In genomic region chr2:102011311-102011975, GRCm38 (mm10) we compare ENCODE assay signal across 23 mouse cellular contexts.
DNase-seq lines count a peak whose midpoint lies in the region; ATAC-seq and TF ChIP-seq lines count a peak whose summit lies in the region.
"Had no signal": no experiment of that assay in that cellular context is flagged by ENCODE, and none has a peak within 500 bp of the region (broad histone marks: within the 10 kb centered on the region; RNA-seq: fewer than 3 reads in every experiment).

No protein-coding gene starts in this region.

- no peak overlapping the region for H3K4me2 ChIP-seq in intestine, embryonic 16.5 days (ENCODE audit: low read depth, low read length)
- H3K4me2 ChIP-seq in intestine, embryonic 15.5 days (replicated peaks), result no peak overlapping the region
- no peak overlapping the region for H3K4me2 ChIP-seq in liver, embryonic 13.5 days
- H3K4me2 ChIP-seq: hindbrain, embryonic 14.5 days; limb, embryonic 13.5 days; midbrain, embryonic 11.5 days had no signal

- no peaks in the 10 kb centered on the region for H3K9me3 ChIP-seq in intestine, embryonic 16.5 days (ENCODE audit: control insufficient read depth, low read length)
- no peaks in the 10 kb centered on the region for H3K9me3 ChIP-seq in intestine, embryonic 15.5 days
- no peaks in the 10 kb centered on the region for H3K9me3 ChIP-seq in liver, embryonic 13.5 days (replicated peaks)
- H3K9me3 ChIP-seq: heart, embryonic 10.5 days; limb, embryonic 13.5 days had no signal

- H3K4me1 ChIP-seq in intestine, embryonic 16.5 days (ENCODE audit: control insufficient read depth, insufficient read depth, low read length), result peaks cover 5% of the 10 kb centered on the region; the same call in 1 of the 2 replicates
- H3K4me1 ChIP-seq in intestine, embryonic 15.5 days (replicated peaks), result 0 out of 2 replicates have a peak, but pooled peaks cover 3% of the 10 kb centered on the region
- H3K4me1 ChIP-seq in kidney, adult 2 months (ENCODE audit: control insufficient read depth, insufficient read depth, low read length), result no peaks in the 10 kb centered on the region; the same call in 1 of the 2 replicates
- peaks cover 12% of the 10 kb centered on the region; the same call in 1 of the 2 replicates for H3K4me1 ChIP-seq in liver, embryonic 13.5 days (replicated peaks)

- 64% methylated on average over 6 of the region's 6 CpGs for WGBS in intestine, embryonic 16.5 days
- 57% methylated on average over 6 of the region's 6 CpGs for WGBS in intestine, embryonic 15.5 days
- WGBS in kidney, adult 2 months, result 47% methylated on average over 6 of the region's 6 CpGs
- whole genome bisulfite sequencing in liver, embryonic 13.5 days (ENCODE audit: insufficient replicate concordance), result 49% methylated on average over 6 of the region's 6 CpGs

- H3K4me3 ChIP-seq in intestine, embryonic 16.5 days (ENCODE audit: low read length), result no peak overlapping the region
- no peak overlapping the region for H3K4me3 ChIP-seq in intestine, embryonic 15.5 days (replicated peaks)
- no peak overlapping the region for H3K4me3 ChIP-seq in kidney, adult 2 months (ENCODE audit: insufficient read depth, low read depth, low read length)
- H3K4me3 ChIP-seq in liver, embryonic 13.5 days (replicated peaks), result no peak overlapping the region
- H3K4me3 ChIP-seq: heart, embryonic 10.5 days; left cerebral cortex, adult 2 months; limb, embryonic 13.5 days; myocyte had no signal

- no peak for TF ChIP-seq CTCF in kidney, adult 2 months (conservative IDR thresholded peaks at IDR 0.05; ENCODE audit: insufficient read depth, insufficient read length, low read depth, low read length)

- DNase-seq in kidney, postnatal 4 days, result peak; percentile 46 to 60
- no peak for DNase-seq in kidney, adult 2 months
- peak; percentile 34 for DNase-seq in MN1 (ENCODE audit: low spot score)
- no peak for DNase-seq in liver, embryonic 13.5 days
- DNase-seq in thymus, postnatal 25 days, result no peak
- DNase-seq in embryo, embryonic 9.5 days (ENCODE audit: extremely low spot score), result no peak
- DNase-seq: adrenal gland, postnatal 36 days; cerebellum, adult 18-20 months; cerebellum, postnatal 10 days; gastrocnemius, postnatal 14 days; kidney, adult 8-10 months; lung, adult 18-20 months; lung, postnatal 14 days had no signal

- peak; percentile 13; the same call in 1 of the 2 replicates for ATAC-seq in intestine, embryonic 16.5 days
- no peak for ATAC-seq in intestine, embryonic 15.5 days
- ATAC-seq in liver, embryonic 13.5 days (ENCODE audit: low read depth), result peak; percentile 59
- ATAC-seq: CD4-positive, CD25-positive, alpha-beta regulatory T cell, adult 4 months; forebrain, embryonic 14.5 days had no signal

- no peak overlapping the region for H3K27ac ChIP-seq in intestine, embryonic 16.5 days (ENCODE audit: low read length)
- no peak overlapping the region for H3K27ac ChIP-seq in intestine, embryonic 15.5 days
- no peak overlapping the region for H3K27ac ChIP-seq in kidney, adult 2 months (ENCODE audit: insufficient read depth, low read depth, low read length)
- no peak overlapping the region for H3K27ac ChIP-seq in liver, embryonic 13.5 days
- H3K27ac ChIP-seq: heart, embryonic 10.5 days; hindbrain, embryonic 14.5 days; left cerebral cortex, adult 2 months; limb, embryonic 13.5 days had no signal

- TF ChIP-seq POLR2A in kidney, adult 2 months (IDR thresholded peaks at IDR 0.05; ENCODE audit: low read depth, low read length), result no peak

- no peak overlapping the region for H3K9ac ChIP-seq in intestine, embryonic 16.5 days (ENCODE audit: low read depth, low read length)
- H3K9ac ChIP-seq in intestine, embryonic 15.5 days, result no peak overlapping the region
- no peak overlapping the region for H3K9ac ChIP-seq in liver, embryonic 13.5 days
- H3K9ac ChIP-seq: hindbrain, embryonic 14.5 days; limb, embryonic 13.5 days had no signal

- no peaks in the 10 kb centered on the region for H3K36me3 ChIP-seq in intestine, embryonic 16.5 days (ENCODE audit: control insufficient read depth, insufficient read depth, low read length)
- H3K36me3 ChIP-seq in intestine, embryonic 15.5 days, result no peaks in the 10 kb centered on the region
- no peaks in the 10 kb centered on the region for H3K36me3 ChIP-seq in kidney, adult 2 months (ENCODE audit: control insufficient read depth, insufficient read depth, low read length)
- no peaks in the 10 kb centered on the region for H3K36me3 ChIP-seq in liver, embryonic 13.5 days
- H3K36me3 ChIP-seq: heart, embryonic 10.5 days; limb, embryonic 13.5 days had no signal

- no peaks in the 10 kb centered on the region for H3K27me3 ChIP-seq in intestine, embryonic 16.5 days (replicated peaks; ENCODE audit: control insufficient read depth, insufficient read depth, low read length)
- H3K27me3 ChIP-seq in intestine, embryonic 15.5 days (replicated peaks), result no peaks in the 10 kb centered on the region
- no peaks in the 10 kb centered on the region for H3K27me3 ChIP-seq in kidney, adult 2 months (replicated peaks; ENCODE audit: control insufficient read depth, insufficient read depth, low read length)
- no peaks in the 10 kb centered on the region for H3K27me3 ChIP-seq in liver, embryonic 13.5 days
- H3K27me3 ChIP-seq: limb, embryonic 13.5 days had no signal

Comparison
In these comparisons a context has a peak if more than half of its experiments do, and no peak if none do; other contexts are left out.
1. DNase-seq: peak in kidney, postnatal 4 days (2 of 2) and MN1 (single experiment); none in kidney, adult 2 months (single experiment), liver, embryonic 13.5 days (single experiment), thymus, postnatal 25 days (single experiment) and embryo, embryonic 9.5 days (single experiment).